Mouse (Mus musculus): Measurements from ENCODE around the gene Olfr281. TPM values are rescaled to one million over a fixed set of nuclear protein-coding genes. Genes with fewer than 3 reads are reported as not detected.
A peak's percentile ranks its signal among the peaks of the same experiment; 100 is the strongest.
"Not testable (repeated sequence)": the region's sequence is repeated elsewhere in the genome, so short reads cannot be mapped to it uniquely, and the experiment has no call there.

Olfr281 gene
- total RNA-seq (2021) = not detected
- long read RNA-seq, experiment 1 = 0 reads
- long read RNA-seq, experiment 2 = 0 reads

DNA sequence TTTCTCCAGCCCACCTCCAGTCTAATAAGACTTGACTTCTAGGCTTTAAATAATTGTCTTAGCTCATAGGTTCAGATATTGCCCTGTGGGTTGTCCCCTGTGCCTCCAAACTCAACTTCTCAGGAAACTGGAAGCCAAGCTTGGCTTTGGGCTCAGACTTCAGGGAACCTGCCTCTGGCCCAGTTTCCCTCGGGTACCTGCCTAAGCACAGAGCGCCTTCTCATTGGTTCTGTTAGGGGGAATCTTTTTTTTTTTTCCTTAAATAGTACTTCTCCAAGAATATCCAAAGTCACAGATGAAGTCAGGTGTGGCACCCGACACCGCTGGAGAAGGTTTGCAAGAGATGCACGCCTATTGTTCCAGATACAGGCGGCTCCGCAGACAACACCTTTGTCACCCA, at the start of gene Olfr281:
Olfr281 (plus strand) TSS at position 301 of the 400 bp plus-strand sequence.
- DNase-seq = no peak

DNA sequence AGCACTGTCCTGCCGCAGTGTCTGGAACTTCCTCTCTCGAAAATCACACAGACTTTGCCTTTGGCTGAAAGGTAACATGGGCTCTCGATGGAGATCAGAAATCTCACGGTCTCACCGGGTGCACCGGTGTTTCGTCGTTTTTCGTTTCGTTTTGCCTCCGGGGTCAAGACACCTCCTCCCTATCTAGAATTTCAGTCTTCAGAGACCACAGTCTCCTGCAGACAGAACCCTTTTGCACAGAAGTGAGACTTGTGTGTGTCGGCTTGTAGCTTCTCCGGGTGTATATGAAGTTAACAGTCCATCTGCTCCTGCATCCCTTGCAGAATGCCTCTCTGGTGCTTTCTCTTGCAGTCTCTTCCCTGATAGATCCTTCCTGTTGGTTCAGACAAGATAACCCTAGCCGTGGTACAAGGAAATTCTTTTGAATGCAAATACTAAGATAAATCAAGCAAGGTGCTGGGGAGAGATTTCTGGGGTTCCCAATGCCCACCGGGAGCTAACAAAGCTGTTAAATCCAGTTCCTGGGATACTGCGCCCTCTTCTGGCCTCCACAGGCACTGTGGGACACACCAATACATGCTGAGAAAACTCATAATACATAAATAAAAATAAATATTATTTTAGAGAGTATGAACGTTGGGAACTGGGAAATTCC, 43.9 kb upstream of the Olfr281 start:
- peak; percentile 43 for DNase-seq

- DNase-seq = no peak
Measured at GRCm38 (mm10) chr15:98409635-98410034, 42.8 kb upstream of the Olfr281 start.

DNA sequence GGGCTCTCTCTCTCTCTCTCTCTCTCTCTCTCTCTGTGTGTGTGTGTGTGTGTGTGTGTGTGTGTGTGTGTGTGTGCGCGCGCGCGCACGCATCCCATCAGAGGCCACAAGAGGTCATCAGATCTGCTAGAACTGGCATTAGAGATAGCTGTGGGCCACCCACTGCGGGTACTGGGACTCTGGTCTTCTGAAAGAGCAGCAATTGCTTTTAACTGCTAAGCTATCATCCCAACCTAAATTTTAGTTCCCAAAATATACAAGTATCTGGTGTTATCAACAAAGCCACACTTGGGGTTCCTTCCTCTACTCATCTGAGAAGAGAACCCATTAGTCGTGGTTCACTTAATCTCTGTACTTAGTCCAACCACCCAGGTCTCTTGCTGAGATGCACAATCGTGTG, 42.1 kb upstream of the Olfr281 start:
- DNase-seq = no peak

DNA sequence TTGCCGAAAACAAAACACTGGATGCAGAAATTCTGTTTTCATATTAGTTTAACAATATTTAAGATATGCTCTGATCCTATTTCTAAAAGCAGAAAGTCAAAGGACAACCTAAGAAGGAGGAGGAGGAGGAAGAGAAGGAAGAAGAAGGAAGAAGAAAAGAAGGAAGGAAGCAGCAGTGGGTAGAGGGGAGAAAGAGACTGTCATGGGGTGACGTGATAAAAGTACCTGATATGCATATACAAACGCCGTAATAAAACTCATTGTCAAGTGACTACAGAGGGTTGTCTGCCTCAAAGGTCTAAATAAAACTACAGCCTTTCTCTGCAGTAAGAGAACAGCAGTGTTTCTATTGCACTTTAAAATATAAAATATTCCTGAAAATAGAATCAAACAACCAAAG, 36.4 kb upstream of the Olfr281 start:
- no peak for DNase-seq

- DNase-seq = not testable (repeated sequence)
Measured at GRCm38 (mm10) chr15:98416802-98417201, 35.6 kb upstream of the Olfr281 start.

DNA sequence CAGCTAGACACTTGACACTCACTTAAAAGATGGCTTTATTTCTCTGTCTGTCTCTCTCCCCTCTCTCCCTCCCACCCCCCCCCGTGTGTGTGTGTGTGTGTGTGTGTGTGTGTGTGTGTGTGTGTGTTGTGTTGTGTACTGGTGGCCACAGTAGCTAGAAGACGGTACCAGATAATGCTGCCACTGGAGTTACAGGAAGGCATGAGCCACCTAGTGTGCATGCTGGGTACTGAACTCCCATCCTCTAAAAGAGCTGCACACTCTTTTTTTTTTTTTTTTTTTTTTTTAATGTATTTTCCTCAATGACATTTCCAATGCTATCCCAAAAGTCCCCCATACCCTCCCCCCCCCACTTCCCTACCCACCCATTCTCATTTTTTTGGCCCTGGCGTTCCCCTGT, 35.1 kb upstream of the Olfr281 start:
- DNase-seq = not testable (repeated sequence)

- DNase-seq = no peak
Measured at GRCm38 (mm10) chr15:98418096-98418495, 34.3 kb upstream of the Olfr281 start.

DNA sequence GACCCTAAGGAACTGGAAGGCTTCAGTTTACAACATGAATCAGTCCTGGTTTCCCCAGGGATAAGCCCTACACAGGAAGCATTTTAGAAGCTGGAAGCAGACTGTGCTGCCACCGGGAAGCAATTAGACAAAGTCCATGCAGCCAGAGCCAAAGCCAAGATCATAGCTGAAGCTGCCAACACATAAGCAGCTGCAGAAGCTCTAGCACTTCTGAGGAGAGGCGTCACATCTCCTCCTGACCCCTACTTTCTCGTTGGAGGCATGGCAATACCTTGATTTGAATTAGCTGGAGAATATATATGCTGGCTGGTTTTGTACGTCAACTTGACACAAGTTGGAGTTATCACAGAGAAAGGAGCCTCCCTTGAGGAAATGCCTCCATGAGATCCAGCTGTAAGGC, 31.5 kb upstream of the Olfr281 start:
- DNase-seq = no peak

GRCm38 (mm10) chr15:98424326-98424725, 28.1 kb upstream of the Olfr281 start:
- peak; percentile 11 for DNase-seq

DNA sequence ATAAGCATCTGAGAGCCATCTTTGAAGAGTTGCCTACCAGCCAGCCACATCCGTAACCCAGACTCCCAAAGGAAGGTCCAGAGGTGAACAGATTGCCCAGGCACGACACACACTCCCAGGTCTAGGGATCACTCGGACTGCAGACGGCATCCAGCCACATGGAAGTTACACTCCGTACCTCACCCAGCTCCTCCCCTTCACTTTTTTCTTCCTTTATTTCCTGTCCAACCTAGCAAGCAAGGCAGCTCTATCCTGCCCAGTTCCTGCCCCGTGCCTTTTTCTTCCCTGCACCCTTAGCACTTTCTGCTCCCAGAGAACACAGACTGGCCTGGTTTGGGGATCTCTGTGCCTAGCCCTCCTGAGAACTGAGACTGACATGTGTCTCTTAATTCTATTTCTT, 27.6 kb upstream of the Olfr281 start:
- DNase-seq = no peak

DNA sequence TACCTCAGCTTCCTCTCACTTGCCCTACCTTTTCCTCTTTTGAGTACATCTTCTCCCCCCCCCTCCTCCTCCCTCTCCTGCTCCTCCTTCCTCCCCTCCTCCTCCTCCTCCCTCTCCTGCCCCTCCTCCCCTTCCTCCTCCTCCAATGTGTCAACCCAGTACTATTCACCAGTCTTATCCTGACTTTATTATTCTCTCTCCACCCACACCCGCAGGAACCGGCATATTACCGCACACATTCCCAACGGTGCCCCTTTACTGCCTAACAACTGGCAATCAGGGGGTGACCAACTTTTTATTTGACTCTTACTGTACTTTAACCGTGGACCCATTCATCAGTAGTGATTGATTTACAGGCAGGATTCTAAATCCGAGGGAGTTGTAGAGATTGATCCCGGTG, 27.2 kb upstream of the Olfr281 start:
- no peak for DNase-seq

- not testable (repeated sequence) for DNase-seq
Measured at GRCm38 (mm10) chr15:98430925-98431324, 21.5 kb upstream of the Olfr281 start, which contains the start of gene Olfr282. TSS of gene Olfr282 (plus strand) at chr15:98431225.

DNA sequence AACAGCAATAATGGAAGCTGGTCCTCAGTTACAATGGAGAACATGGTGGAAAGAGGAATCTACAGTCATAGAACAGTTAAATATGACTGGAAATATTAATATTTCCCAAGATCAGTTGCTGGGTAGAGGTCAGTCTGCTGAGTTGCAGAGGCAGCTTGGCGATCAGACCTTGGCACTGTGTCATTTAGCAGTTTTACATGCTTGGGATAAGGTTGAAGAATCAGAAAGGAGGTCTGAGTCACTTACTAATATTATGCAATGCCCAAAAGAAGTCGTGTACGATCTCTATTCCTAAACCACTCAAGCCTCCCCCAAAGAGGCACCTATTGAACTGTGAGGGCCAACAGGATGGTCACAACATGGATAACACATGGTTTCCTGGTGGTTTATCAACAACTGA, 7.8 kb upstream of the Olfr281 start:
- DNase-seq = no peak

DNA sequence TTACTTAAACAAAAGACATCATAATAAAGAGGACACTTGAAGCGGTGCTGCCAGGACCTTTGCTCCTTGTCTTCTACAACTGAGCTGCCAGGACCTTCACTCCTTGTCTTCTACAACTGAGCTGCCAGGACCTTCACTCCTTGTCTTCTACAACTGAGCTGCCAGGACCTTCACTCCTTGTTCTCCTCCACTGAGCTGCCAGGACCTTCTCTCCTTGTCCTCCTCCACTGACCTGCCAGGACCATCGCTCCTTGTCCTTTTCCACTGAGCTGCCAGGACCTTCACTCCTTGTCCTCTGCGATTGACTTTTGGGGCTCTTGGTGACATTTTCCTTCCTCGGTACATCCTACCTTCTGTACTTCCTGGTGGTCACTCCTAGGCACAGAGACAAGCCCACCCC, 3.9 kb upstream of the Olfr281 start:
- DNase-seq = no peak

DNA sequence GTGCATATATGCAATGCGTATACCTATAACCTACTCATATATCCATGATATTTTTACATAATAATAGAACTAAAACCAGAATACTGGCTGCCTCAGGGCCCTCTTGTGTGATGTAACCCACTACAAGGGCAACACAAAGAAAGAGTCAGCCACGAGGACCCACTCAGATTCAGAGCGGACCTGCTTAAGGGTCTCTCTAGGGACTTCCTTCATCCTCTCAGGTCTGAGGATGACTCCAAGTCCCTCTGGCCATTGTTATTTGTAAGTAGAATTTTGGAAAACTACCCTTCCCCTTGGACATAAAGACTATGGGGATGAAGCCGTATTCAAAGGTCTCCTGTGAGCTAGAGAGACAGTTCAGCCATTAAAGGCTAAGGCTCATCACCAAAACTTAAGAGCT, 17.2 kb downstream of the Olfr281 start, which contains the start of gene OR5BS1P:
OR5BS1P (plus strand) TSS at position 301 of the 400 bp plus-strand sequence.
- DNase-seq = no peak

DNA sequence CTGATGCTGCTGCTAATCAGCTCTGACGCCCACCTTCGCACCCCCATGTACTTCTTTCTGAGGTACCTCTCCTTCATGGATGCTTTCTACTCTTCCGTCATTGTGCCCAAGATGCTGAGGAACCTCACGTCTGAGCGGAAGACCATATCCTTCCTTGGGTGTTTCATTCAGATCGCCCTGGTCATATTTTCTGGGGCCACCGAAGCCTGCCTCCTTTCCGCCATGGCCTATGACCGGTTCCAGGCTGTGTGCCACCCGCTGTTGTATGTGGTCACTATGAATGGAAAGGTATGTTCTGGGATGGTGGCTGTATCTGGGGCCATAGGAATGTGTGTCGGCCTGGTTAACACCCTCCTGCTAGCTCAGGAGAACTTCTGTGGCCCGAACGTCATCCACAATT, 19.2 kb downstream of the Olfr281 start:
- DNase-seq = no peak

GRCm38 (mm10) chr15:98474958-98475357, 22.6 kb downstream of the Olfr281 start:
- DNase-seq = no peak

GRCm38 (mm10) chr15:98475382-98475781, 23.0 kb downstream of the Olfr281 start:
- DNase-seq = peak; percentile 61

DNA sequence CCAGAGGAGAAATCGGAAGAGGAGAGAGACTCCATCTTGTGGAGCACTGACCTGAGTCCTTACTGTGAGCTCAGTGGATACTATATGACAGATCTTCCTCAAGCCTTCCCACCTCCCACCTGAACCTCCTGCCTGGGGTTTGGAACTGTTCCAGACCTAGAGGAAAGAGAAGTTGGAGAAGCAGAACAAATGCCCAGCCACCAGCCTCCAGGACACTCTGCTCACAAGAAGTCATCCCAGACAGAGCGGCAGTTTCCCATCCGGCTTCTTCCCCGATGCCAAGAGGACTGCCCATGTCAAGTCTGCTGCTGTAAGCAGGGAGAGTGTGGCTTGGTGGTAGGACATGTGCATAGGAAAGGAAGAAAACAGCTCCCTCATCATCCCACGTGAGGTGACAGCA, 23.9 kb downstream of the Olfr281 start:
- no peak for DNase-seq

- DNase-seq = no peak
Measured at GRCm38 (mm10) chr15:98479568-98480102, 27.2 kb downstream of the Olfr281 start.

GRCm38 (mm10) chr15:98482701-98483100, 30.3 kb downstream of the Olfr281 start, which contains the start of gene Lalba:
TSS of gene Lalba (minus strand) at chr15:98482721.
- no peak for DNase-seq

- DNase-seq = no peak
Measured at GRCm38 (mm10) chr15:98483907-98484886, 31.8 kb downstream of the Olfr281 start.

Measured in gastrocnemius, postnatal 10 days (tissue).